Mouse (Mus musculus) layer of hippocampus, postnatal 10 days (tissue): ENCODE measurements around the gene Ccdc180. TPM values are rescaled to one million over a fixed set of nuclear protein-coding genes. Genes with fewer than 3 reads are reported as not detected.
A peak's percentile ranks its signal among the peaks of the same experiment; 100 is the strongest.

ENCODE experiments used
- DNase-seq, 2 experiments: peaks; one replicate each; pipeline ENCODE4 v3.0.0; 2021; ENCODE audit warnings: low spot score in 2 of 2
- total RNA-seq, 2 experiments: library from RNA; stranded (reverse); gene quantifications; 2 replicates each; pipeline ENCODE4 v1.2.3; 2021

Gene Ccdc180
- total RNA-seq, 2 experiments from 2014 or later = 0.50 to 0.62 TPM

DNA sequence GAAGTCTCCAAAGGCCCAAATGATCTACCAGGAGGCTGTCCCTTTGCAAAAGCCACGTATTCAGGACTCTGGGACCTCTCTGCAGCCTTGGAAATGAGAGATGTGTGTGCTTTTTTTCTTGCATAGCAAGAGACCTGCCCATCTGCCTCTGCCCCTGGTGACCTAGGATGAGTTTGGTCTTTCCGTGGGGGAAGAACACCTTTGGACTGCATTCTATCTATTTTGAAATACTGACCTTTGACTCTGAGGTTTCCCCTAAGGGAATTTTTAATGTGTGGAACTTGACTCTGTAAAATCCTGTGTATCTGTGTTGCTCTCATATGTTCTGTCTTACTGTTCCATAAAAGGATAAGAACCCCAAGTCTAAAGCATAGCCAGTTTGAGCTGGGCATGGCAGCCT is 78.9 kb downstream of the Ccdc180 start:
- DNase-seq = no peak

DNA sequence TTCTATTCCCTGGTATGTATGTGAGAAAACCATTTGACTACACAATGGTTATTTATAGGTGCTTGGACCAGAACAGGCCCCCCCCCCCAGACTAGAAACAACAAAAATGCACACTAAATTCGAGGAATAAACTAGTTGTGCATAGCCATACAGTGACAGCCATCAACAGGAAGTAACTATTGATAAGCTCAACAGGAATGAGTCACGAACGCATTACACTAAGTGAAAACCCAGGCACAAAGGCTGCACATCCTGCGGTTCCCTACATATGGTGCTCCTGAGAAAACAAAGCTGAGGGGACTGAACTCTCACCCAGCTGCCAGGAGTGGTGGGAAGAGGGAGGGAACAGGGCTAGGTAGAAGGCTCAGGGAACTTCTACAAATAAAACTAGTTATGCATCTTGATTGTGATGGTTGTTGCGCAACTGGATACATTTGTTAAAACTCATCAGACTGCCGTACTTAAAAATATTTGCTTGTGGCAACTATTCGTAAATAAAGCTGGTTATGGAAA is 80.0 kb downstream of the Ccdc180 start:
- DNase-seq = no peak

DNA sequence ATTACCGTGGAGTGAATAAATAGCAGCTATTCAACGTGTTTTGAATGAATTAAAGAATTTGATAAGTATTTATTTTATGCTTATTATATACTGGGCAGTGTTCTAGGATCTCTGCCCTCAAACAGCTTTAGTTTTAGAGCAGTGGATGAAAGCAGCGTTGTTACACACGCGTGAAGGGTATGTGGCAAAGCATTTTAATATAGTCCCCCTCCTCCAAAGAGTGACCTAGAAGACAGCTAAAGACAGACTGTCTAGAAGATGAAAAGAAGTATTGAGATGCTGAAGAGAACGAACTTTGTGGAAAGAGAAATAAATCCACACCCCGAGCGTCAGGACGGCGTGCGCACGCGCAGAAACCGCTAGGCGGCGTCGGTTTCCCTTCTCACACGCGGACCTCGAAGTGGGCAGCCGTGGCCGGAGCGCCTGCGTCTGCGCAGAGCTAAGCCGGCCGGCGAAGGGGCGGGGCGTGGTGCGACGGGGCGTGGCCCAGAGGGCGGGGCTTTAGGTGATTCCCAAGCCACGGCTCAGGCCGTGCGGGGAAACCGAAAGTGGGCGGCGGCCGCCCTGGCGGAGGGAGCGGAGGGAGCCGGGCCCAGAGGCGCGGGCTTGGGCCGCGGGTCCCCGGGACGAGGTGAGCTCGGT is 81.8 kb downstream of the Ccdc180 start:
- DNase-seq = peak; percentile 99

DNA sequence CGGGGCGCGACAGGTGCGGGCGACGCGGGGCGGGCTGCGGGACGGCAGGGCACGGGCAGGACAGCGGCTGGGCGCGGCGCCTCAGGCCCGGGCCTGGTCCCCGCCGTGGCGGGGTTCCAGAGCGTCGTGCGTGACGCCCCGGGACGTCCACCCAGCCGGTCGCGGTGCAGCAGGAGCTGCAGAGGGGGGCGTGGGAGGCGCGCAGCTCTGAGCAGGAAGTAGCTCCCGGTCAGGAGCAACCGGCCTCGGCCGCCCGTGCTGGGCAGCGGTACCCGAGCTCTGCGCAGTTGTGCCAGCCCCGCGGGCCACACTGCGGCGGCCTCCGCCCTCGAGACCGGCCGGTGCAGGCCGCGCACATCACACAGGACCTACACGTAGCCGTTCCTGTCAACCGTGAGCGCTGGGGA is 82.3 kb downstream of the Ccdc180 start:
- DNase-seq = no peak

DNA sequence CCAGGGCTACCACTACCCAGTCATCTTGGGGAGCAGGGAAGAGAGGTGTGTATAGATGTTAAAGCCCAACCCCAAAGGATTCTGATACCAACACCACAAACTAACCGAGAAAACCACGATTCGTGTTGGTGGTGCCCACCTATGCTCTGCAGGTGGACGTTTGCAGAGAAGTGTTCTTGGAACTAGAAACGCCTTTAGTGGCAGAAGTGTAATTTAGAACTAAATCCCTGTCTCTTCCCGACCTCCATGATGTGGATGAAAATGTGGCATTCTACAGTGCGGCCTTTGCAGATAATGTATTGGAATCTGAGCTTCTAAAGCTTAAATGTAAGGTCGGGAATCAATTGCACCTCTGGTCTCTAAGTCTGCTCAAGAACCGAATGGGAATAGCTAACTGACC is 82.8 kb downstream of the Ccdc180 start:
- DNase-seq = no peak

DNA sequence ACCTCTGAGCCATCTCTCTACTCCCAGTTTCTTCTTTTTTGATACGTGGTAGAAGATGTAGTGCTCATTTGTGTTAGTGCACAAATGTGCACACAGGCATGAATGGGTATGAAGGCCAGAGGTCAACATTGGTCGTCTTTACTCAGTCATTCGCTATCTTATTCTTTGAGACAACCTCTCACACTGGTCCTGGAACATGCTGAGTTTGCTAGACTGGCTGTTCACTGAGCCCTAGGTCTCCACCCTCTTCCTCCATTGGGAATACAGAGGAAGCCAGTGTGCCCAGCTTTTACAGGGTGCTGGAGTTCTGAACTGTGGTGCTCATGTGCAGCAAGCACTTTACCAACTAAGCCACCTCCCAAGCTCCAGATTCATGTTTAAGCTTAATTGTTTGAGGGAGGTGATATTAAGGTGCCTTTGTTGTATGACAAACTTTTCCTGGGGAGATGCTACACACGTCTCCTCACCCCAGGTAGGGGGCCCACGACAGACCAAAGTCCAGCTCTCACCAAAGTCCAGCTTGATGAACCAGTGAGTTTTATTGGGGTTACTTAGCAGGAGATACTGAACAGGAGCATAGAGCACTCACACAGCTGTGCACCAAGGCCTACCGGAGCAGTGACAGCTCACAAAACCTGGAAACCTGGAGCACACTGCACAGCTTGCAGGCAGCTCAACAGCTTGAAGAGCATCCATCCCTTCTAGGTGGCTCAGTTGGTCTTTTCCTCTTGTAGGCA is 87.0 kb downstream of the Ccdc180 start:
- no peak for DNase-seq

DNA sequence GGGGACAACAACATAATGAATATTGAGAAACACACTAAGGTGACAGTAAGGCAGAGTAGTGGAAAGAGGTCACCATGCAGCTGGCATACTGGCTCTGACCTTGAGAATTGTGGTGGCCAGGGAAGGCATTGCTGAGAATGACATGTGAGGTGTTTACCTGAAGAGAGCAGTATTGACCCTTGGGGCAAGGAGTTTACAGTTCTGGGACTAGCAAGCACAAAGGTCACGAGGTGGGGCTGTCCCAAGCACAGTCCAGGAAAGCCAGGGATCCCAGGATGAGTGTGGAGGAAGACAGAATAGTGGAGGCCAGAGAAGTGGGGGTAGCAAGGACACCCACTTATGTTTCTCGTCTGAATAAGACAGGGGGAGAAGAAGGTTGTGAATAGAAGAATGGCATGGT is 89.8 kb downstream of the Ccdc180 start:
- no peak for DNase-seq

DNA sequence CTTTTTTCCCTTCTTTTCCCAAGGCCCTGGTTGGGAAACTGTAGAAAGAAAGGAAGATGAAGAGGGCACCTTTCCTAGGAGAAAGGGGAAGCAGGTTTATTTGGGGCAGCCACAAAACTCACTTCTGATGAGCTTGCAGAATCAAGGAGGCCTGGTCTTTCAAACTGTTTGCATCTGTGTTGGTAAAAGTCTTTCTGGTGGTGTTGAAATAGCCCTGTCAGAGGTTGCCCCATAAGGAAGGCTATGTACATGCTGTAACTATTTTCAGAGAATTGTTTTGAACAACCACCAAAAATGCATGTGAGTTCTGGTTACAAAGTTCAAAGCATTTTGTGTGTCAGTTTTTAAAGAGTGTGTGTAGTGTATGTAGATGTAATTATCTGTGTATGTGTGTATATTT is 91.0 kb downstream of the Ccdc180 start:
- DNase-seq = no peak

DNA sequence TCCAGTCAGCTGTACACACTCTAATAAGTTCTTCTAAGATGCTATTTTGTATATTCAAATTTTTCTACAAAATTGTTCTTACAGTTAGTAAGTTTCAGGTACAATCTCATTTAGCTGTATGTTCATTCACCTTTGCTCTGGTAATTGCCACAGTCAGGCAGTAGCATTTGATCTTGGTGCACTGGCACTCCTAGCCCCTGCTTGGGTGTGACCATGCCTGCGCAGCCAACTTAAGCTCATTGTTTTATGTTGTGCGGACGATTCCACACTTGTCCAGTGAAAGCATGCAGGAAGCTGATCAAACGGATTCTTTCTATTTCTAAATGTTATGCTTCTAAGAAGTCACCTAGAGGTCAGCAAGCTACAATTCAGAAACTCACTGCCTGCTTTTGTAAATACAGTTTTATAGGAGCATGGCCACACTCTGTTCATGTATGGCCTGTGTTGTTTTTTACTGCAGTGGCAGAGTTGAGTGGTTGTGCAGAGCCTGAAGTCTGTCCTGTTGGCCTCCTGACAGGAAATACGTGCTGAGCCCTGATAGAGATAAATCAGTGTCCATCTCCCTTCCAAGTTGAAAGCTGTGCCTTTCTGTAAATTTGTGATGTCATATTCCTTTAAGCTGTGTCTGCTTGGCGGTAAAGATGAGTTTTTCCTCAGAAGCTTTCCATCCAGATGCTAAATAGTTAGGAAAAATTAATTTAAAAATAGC is 100.5 kb downstream of the Ccdc180 start:
- DNase-seq = no peak

DNA sequence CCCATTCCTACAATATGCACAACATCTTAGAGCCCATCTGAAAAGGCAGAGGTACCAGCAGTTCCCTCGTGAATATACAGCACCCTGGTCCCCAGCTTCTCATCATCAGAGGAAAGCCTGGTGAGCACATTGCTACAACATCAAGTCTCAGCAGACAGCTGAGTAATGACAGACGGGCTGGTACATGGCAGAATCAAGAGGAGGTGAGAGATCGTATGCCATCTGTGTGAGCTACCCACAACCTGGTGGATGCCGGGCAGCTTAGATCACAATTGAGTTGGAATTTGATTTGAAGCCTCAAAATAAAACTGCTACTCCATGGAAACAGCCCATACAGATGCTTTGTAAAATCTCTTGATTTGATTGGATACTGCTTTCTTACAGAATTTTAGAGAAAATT is 108.4 kb downstream of the Ccdc180 start:
- DNase-seq = peak; percentile 15 to 27

Other genes starting within 250 kb of the Ccdc180 start
- gene Aldh1b1, start 91.3 kb upstream of the Ccdc180 start, total RNA-seq = 10 to 100 TPM; 21.1 to 22.6 TPM
- gene Igfbpl1, start 63.4 kb upstream of the Ccdc180 start, total RNA-seq = 10 to 100 TPM; 58.1 to 60.4 TPM
- gene Stra6l, start 41.6 kb upstream of the Ccdc180 start, total RNA-seq = not detected
- 10 to 100 TPM; 25.2 to 32.7 TPM for gene Tdrd7, start 75.0 kb downstream of the Ccdc180 start, total RNA-seq
- 1 to 10 TPM; 7.7 to 8.3 TPM for gene Tmod1, start 148.6 kb downstream of the Ccdc180 start, total RNA-seq
- 10 to 100 TPM; 52.6 to 56.5 TPM for gene Ncbp1, start 248.3 kb downstream of the Ccdc180 start, total RNA-seq
- gene Tstd2, start 248.4 kb downstream of the Ccdc180 start, total RNA-seq = 10 to 100 TPM; 17.4 to 23.2 TPM